Mouse (Mus musculus): ENCODE results near the gene Wee2. TPM values are rescaled to one million over a fixed set of nuclear protein-coding genes. Genes with fewer than 3 reads are reported as not detected.

The Wee2 gene
- total RNA-seq, 2 experiments from 2014 or later, result not detected

Other genes starting within 250 kb of the Wee2 start
- 1 to 10 TPM; 5.4 to 8.2 TPM for gene Agk, start 113.9 kb upstream of the Wee2 start, total RNA-seq (2021)
- 1 to 10 TPM; 1.0 to 1.6 TPM for gene E330009J07Rik, start 3.0 kb upstream of the Wee2 start, total RNA-seq (2021)
- gene Ssbp1, start 32.3 kb downstream of the Wee2 start, total RNA-seq (2021), result 10 to 100 TPM; 21.6 to 24.2 TPM
- not detected for gene Tas2r137, start 52.1 kb downstream of the Wee2 start, total RNA-seq (2021)
- not detected for gene Tas2r108, start 54.4 kb downstream of the Wee2 start, total RNA-seq (2021)
- not detected for gene Prss37, start 80.4 kb downstream of the Wee2 start, total RNA-seq (2021)
- gene Olfr461, start 116.0 kb downstream of the Wee2 start, total RNA-seq (2021), result not detected
- gene Olfr460, start 130.4 kb downstream of the Wee2 start, total RNA-seq (2021), result not detected
- gene Clec5a, start 146.7 kb downstream of the Wee2 start, total RNA-seq (2021), result under 1 TPM; 0.15 TPM
- gene Tas2r138, start 174.2 kb downstream of the Wee2 start, total RNA-seq (2021), result not detected
- under 1 TPM; 0.43 to 0.54 TPM for gene Mgam, start 189.7 kb downstream of the Wee2 start, total RNA-seq (2021)

All from gastrocnemius, postnatal 36 days (tissue).